Mouse (Mus musculus): ENCODE measurements at regions not wholly inside any gene's neighbourhood (a gene's known extent, or its start where the extent isn't known, plus 50 kb on each side); places are given as distances from the start of the nearest gene placed in this dataset.

- no peaks in the 10 kb centered on the region for H3K36me3 ChIP-seq
- no peak overlapping the region for H3K27ac ChIP-seq
- WGBS = 76% methylated on average over 4 of the region's 4 CpGs
- no peak for ATAC-seq
- H3K4me2 ChIP-seq (replicated peaks) = no peak overlapping the region
- no peaks in the 10 kb centered on the region for H3K4me1 ChIP-seq (replicated peaks)
- no peaks in the 10 kb centered on the region for H3K9me3 ChIP-seq
- no peak overlapping the region for H3K9ac ChIP-seq
- no peak overlapping the region for H3K4me3 ChIP-seq (replicated peaks)
- H3K27me3 ChIP-seq (replicated peaks) = no peaks in the 10 kb centered on the region
Observed at GRCm38 (mm10) chr14:105608804-105609203, 287.8 kb downstream of the Spry2 start.

GRCm38 (mm10) chr14:105606551-105606950, 290.1 kb downstream of the Spry2 start:
- Histone ChIP-seq H3K27me3 (replicated peaks) (no peaks in the 10 kb centered on the region), H3K27ac (no peak overlapping the region), H3K4me1 (replicated peaks) (no peaks in the 10 kb centered on the region), H3K36me3 (no peaks in the 10 kb centered on the region), H3K4me3 (replicated peaks) (no peak overlapping the region), H3K9ac (no peak overlapping the region), H3K4me2 (replicated peaks) (no peak overlapping the region), H3K9me3 (no peaks in the 10 kb centered on the region)
- WGBS = 78% methylated on average over 3 of the region's 3 CpGs
- ATAC-seq = no peak

GRCm38 (mm10) chr14:105604451-105604850, 292.2 kb downstream of the Spry2 start:
- Histone ChIP-seq H3K4me2 (replicated peaks) (no peak overlapping the region), H3K27me3 (replicated peaks) (no peaks in the 10 kb centered on the region), H3K4me3 (replicated peaks) (no peak overlapping the region), H3K9ac (no peak overlapping the region), H3K4me1 (replicated peaks) (no peaks in the 10 kb centered on the region), H3K9me3 (no peaks in the 10 kb centered on the region), H3K27ac (no peak overlapping the region), H3K36me3 (no peaks in the 10 kb centered on the region)
- whole genome bisulfite sequencing = 72% methylated on average over 6 of the region's 6 CpGs
- peak; percentile 75; the same call in 1 of the 2 replicates for ATAC-seq

- no peaks in the 10 kb centered on the region for H3K4me1 ChIP-seq (replicated peaks)
- H3K9ac ChIP-seq = no peak overlapping the region
- no peaks in the 10 kb centered on the region for H3K9me3 ChIP-seq
- no peak overlapping the region for H3K4me2 ChIP-seq (replicated peaks)
- no peak overlapping the region for H3K4me3 ChIP-seq (replicated peaks)
- ATAC-seq = no peak
- 61% methylated on average over 6 of the region's 6 CpGs for WGBS
- H3K27me3 ChIP-seq (replicated peaks) = no peaks in the 10 kb centered on the region
- H3K36me3 ChIP-seq = no peaks in the 10 kb centered on the region
- no peak overlapping the region for H3K27ac ChIP-seq
Observed at GRCm38 (mm10) chr14:105603047-105603461, 293.6 kb downstream of the Spry2 start.

- ATAC-seq = no peak
- H3K4me3 ChIP-seq (replicated peaks) = no peak overlapping the region
Observed at GRCm38 (mm10) chr14:105599550-105600453, 296.8 kb downstream of the Spry2 start.

GRCm38 (mm10) chr14:105589751-105590150, 306.9 kb downstream of the Spry2 start:
- Histone ChIP-seq H3K9me3 (no peaks in the 10 kb centered on the region), H3K9ac (no peak overlapping the region), H3K4me1 (replicated peaks) (no peaks in the 10 kb centered on the region), H3K4me3 (replicated peaks) (no peak overlapping the region), H3K27ac (no peak overlapping the region), H3K36me3 (no peaks in the 10 kb centered on the region), H3K4me2 (replicated peaks) (no peak overlapping the region), H3K27me3 (replicated peaks) (no peaks in the 10 kb centered on the region)
- ATAC-seq = no peak
- 80% methylated on average over 7 of the region's 7 CpGs for WGBS

More at GRCm38 (mm10) chr14:105599550-105600453, 296.8 kb downstream of the Spry2 start:
- H3K27me3 ChIP-seq (replicated peaks) = no peaks in the 10 kb centered on the region
- H3K4me2 ChIP-seq (replicated peaks) = no peak overlapping the region
- H3K9me3 ChIP-seq = no peaks in the 10 kb centered on the region
- no peaks in the 10 kb centered on the region for H3K4me1 ChIP-seq (replicated peaks)
- H3K27ac ChIP-seq = no peak overlapping the region
- no peaks in the 10 kb centered on the region for H3K36me3 ChIP-seq
- 91% methylated on average over 24 of the region's 24 CpGs for WGBS
- no peak overlapping the region for H3K9ac ChIP-seq

- H3K27me3 ChIP-seq (replicated peaks) = no peaks in the 10 kb centered on the region
- no peak for ATAC-seq
- no peak overlapping the region for H3K4me2 ChIP-seq (replicated peaks)
- no peak overlapping the region for H3K27ac ChIP-seq
- no peaks in the 10 kb centered on the region for H3K36me3 ChIP-seq
- no peaks in the 10 kb centered on the region for H3K4me1 ChIP-seq (replicated peaks)
- H3K9ac ChIP-seq = no peak overlapping the region
- H3K9me3 ChIP-seq = no peaks in the 10 kb centered on the region
- 74% methylated on average over 20 of the region's 20 CpGs for WGBS
- no peak overlapping the region for H3K4me3 ChIP-seq (replicated peaks)
Observed at GRCm38 (mm10) chr14:105589261-105589660, 307.4 kb downstream of the Spry2 start.

- no peak overlapping the region for H3K4me3 ChIP-seq (replicated peaks)
Observed at GRCm38 (mm10) chr14:105588391-105589163, 308.0 kb downstream of the Spry2 start.

GRCm38 (mm10) chr14:105588029-105588390, 308.6 kb downstream of the Spry2 start:
- peak; percentile 17; the same call in 1 of the 2 replicates for ATAC-seq
- Histone ChIP-seq H3K27me3 (replicated peaks) (no peaks in the 10 kb centered on the region), H3K36me3 (no peaks in the 10 kb centered on the region), H3K27ac (no peak overlapping the region), H3K9ac (no peak overlapping the region), H3K4me1 (replicated peaks) (no peaks in the 10 kb centered on the region), H3K9me3 (no peaks in the 10 kb centered on the region), H3K4me2 (replicated peaks) (no peak overlapping the region), H3K4me3 (replicated peaks) (no peak overlapping the region)
- WGBS = 88% methylated on average over 8 of the region's 8 CpGs

More at GRCm38 (mm10) chr14:105588391-105589163, 308.0 kb downstream of the Spry2 start:
- Histone ChIP-seq H3K27ac (no peak overlapping the region), H3K9me3 (no peaks in the 10 kb centered on the region), H3K4me2 (replicated peaks) (no peak overlapping the region), H3K4me1 (replicated peaks) (no peaks in the 10 kb centered on the region), H3K36me3 (no peaks in the 10 kb centered on the region), H3K9ac (no peak overlapping the region), H3K27me3 (replicated peaks) (no peaks in the 10 kb centered on the region)
- WGBS = 86% methylated on average over 15 of the region's 15 CpGs
- peak; percentile 71 for ATAC-seq

- no peaks in the 10 kb centered on the region for H3K36me3 ChIP-seq
- no peaks in the 10 kb centered on the region for H3K9me3 ChIP-seq
- no peaks in the 10 kb centered on the region for H3K27me3 ChIP-seq (replicated peaks)
- H3K9ac ChIP-seq = no peak overlapping the region
- H3K27ac ChIP-seq = no peak overlapping the region
- no peak for ATAC-seq
- H3K4me2 ChIP-seq (replicated peaks) = no peak overlapping the region
- 43% methylated on average over 3 of the region's 3 CpGs for WGBS
- H3K4me3 ChIP-seq (replicated peaks) = no peak overlapping the region
- no peaks in the 10 kb centered on the region for H3K4me1 ChIP-seq (replicated peaks)
Observed at GRCm38 (mm10) chr14:105584632-105585031, 312.0 kb downstream of the Spry2 start.

GRCm38 (mm10) chr14:105583497-105583896, 313.1 kb downstream of the Spry2 start:
- Histone ChIP-seq H3K9ac (no peak overlapping the region), H3K27me3 (replicated peaks) (no peaks in the 10 kb centered on the region), H3K27ac (no peak overlapping the region), H3K4me1 (replicated peaks) (no peaks in the 10 kb centered on the region), H3K4me3 (replicated peaks) (no peak overlapping the region), H3K36me3 (no peaks in the 10 kb centered on the region), H3K9me3 (no peaks in the 10 kb centered on the region), H3K4me2 (replicated peaks) (no peak overlapping the region)
- no peak for ATAC-seq
- WGBS = 87% methylated on average over 2 of the region's 2 CpGs

GRCm38 (mm10) chr14:105576266-105576665, 317.9 kb downstream of the Ndfip2 start:
- H3K9me3 ChIP-seq = no peaks in the 10 kb centered on the region
- H3K27ac ChIP-seq = no peak overlapping the region
- WGBS = 54% methylated on average over 4 of the region's 4 CpGs
- ATAC-seq = no peak
- no peaks in the 10 kb centered on the region for H3K36me3 ChIP-seq
- no peak overlapping the region for H3K9ac ChIP-seq
- H3K4me2 ChIP-seq (replicated peaks) = no peak overlapping the region
- H3K4me3 ChIP-seq (replicated peaks) = no peak overlapping the region
- H3K4me1 ChIP-seq (replicated peaks) = no peaks in the 10 kb centered on the region
- H3K27me3 ChIP-seq (replicated peaks) = no peaks in the 10 kb centered on the region
